Mouse (Mus musculus) olfactory bulb, adult 2 months (tissue): ENCODE data around the gene Ccnyl1.

Source experiments
- CTCF ChIP-seq: fragments of 200-500 bp; IDR thresholded peaks from 2 replicates; pipeline ENCODE4 v1.5.1; 2012; ENCODE audit warnings: low read depth, mild to moderate bottlenecking, low read length, moderate library complexity; ENCODE audit not compliant: insufficient read depth
- POLR2A ChIP-seq: fragments of 200-500 bp; IDR thresholded peaks from 2 replicates; pipeline ENCODE4 v1.6.1; 2012; ENCODE audit warnings: mild to moderate bottlenecking, low read depth, low read length, moderate library complexity; ENCODE audit not compliant: insufficient read depth

GRCm38 (mm10) chr1:64695156-64695555 lies 4.9 kb downstream of the Ccnyl1 start:
- TF ChIP-seq CTCF (no peak), POLR2A (no peak)
